Mouse (Mus musculus) ES-E14 (cell line): Measurements from ENCODE around the gene Gm28053.

ENCODE experiments used
- CHD2 ChIP-seq: IDR thresholded peaks from 2 replicates; pipeline ENCODE4 v1.6.1; 2014; ENCODE audit warnings: mild to moderate bottlenecking, low read depth, low read length, inconsistent platforms
- HCFC1 ChIP-seq: IDR thresholded peaks from 2 replicates; pipeline ENCODE4 v1.6.1; 2012; ENCODE audit warnings: low read length, inconsistent platforms, borderline replicate concordance; ENCODE audit not compliant: insufficient read depth
- ZNF384 ChIP-seq: IDR thresholded peaks from 2 replicates; pipeline ENCODE4 v1.6.1; 2012; ENCODE audit warnings: low read depth, low read length, inconsistent platforms

GRCm38 (mm10) chr6:48682271-48682670, 36.1 kb upstream of the Gm28053 start:
- TF ChIP-seq HCFC1 (no peak), ZNF384 (no peak), CHD2 (no peak)
